Comparison of ENCODE assay signal across 7 mouse cellular contexts in the genomic region with DNA sequence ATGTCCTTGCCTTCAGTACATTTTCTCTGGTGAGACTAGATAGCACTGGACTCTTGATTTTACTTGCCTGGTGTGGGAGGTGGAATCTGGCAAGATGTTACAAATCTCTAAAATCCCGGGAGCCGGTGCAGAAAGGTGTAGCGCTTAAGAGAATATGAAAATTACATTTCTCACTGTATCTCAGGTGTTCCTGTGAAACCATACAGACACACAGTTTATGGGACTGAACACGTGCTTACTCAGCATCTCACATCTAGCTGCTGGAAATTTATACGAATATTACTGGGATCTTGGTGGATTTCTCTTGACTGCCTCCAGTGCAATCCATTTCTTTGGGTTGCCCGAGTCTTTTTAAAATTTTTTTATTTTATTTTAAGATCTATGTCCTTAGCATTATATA. TPM values are rescaled to one million over a fixed set of nuclear protein-coding genes. Genes with fewer than 3 reads are reported as not detected.
DNase-seq lines count a peak whose midpoint lies in the region; ATAC-seq and TF ChIP-seq lines count a peak whose summit lies in the region.

No protein-coding gene starts in this region.

- no peak for DNase-seq in lung, postnatal 4 days
- DNase-seq in limb, embryonic 11.5 days (ENCODE audit: low spot score): no peak
- no peak for DNase-seq in right cerebral cortex, postnatal 4 days
- DNase-seq in cerebellum, postnatal 10 days: no peak

- H3K36me3 ChIP-seq in lung, embryonic 15.5 days: peaks cover 14% of the 10 kb centered on the region
- no peaks in the 10 kb centered on the region for H3K36me3 ChIP-seq in limb, embryonic 11.5 days (ENCODE audit: control insufficient read depth, insufficient read depth, low read length)

- H3K9ac ChIP-seq in lung, embryonic 15.5 days: peak overlapping the region; percentile 97
- peak overlapping the region; percentile 89; the same call in 1 of the 2 replicates for H3K9ac ChIP-seq in limb, embryonic 11.5 days (ENCODE audit: low read length)

- peak overlapping the region; percentile 99 for H3K4me3 ChIP-seq in lung, embryonic 15.5 days
- H3K4me3 ChIP-seq in embryonic fibroblast, embryonic 13.5 days (ENCODE audit: insufficient read depth, low read length): peak overlapping the region; percentile 79
- H3K4me3 ChIP-seq in limb, embryonic 11.5 days (ENCODE audit: low read depth, low read length): peak overlapping the region; percentile 93
- peak overlapping the region; percentile 36; the same call in 1 of the 2 replicates for H3K4me3 ChIP-seq in olfactory bulb, adult 2 months (ENCODE audit: insufficient read depth, low read depth, low read length)

- H3K27ac ChIP-seq in lung, embryonic 15.5 days: no peak overlapping the region
- H3K27ac ChIP-seq in embryonic fibroblast, embryonic 13.5 days (ENCODE audit: insufficient read depth, low read length): no peak overlapping the region
- H3K27ac ChIP-seq in limb, embryonic 11.5 days (replicated peaks; ENCODE audit: low read depth, low read length): no peak overlapping the region
- H3K27ac ChIP-seq in olfactory bulb, adult 2 months (ENCODE audit: insufficient read depth, low read depth, low read length): no peak overlapping the region

- H3K9me3 ChIP-seq in lung, embryonic 15.5 days: no peaks in the 10 kb centered on the region
- no peaks in the 10 kb centered on the region for H3K9me3 ChIP-seq in limb, embryonic 11.5 days (ENCODE audit: control insufficient read depth, low read length)

- WGBS in lung, embryonic 15.5 days: 58% methylated on average over 6 of the region's 6 CpGs
- 86% methylated on average over 6 of the region's 6 CpGs for WGBS in limb, embryonic 11.5 days
- WGBS in olfactory bulb, adult 2 months: 52% methylated on average over 6 of the region's 6 CpGs

- H3K4me2 ChIP-seq in lung, embryonic 15.5 days: peak overlapping the region; percentile 71
- peak overlapping the region; percentile 78 for H3K4me2 ChIP-seq in limb, embryonic 11.5 days (ENCODE audit: low read depth, severe bottlenecking)

- peaks cover 24% of the 10 kb centered on the region for H3K4me1 ChIP-seq in lung, embryonic 15.5 days
- H3K4me1 ChIP-seq in embryonic fibroblast, embryonic 13.5 days (ENCODE audit: control insufficient read depth, insufficient read depth, low read length): peaks cover 10% of the 10 kb centered on the region; the same call in 1 of the 2 replicates
- H3K4me1 ChIP-seq in limb, embryonic 11.5 days (ENCODE audit: control insufficient read depth, insufficient read depth, low read length): peaks cover 5% of the 10 kb centered on the region
- peaks cover 9% of the 10 kb centered on the region for H3K4me1 ChIP-seq in olfactory bulb, adult 2 months (ENCODE audit: control insufficient read depth, insufficient read depth, low read length)

- H3K27me3 ChIP-seq in lung, embryonic 15.5 days: no peaks in the 10 kb centered on the region
- H3K27me3 ChIP-seq in limb, embryonic 11.5 days (ENCODE audit: control insufficient read depth, insufficient read depth, low read length): no peaks in the 10 kb centered on the region

- TF ChIP-seq POLR2A in embryonic fibroblast, embryonic 13.5 days (IDR thresholded peaks at IDR 0.05; ENCODE audit: low read depth, low read length): no peak
- no peak for TF ChIP-seq POLR2A in olfactory bulb, adult 2 months (IDR thresholded peaks at IDR 0.05; ENCODE audit: insufficient read depth, low read depth, low read length)

- no peak for TF ChIP-seq CTCF in embryonic fibroblast, embryonic 13.5 days (IDR thresholded peaks at IDR 0.05; ENCODE audit: borderline replicate concordance, insufficient read depth, low read length)
- no peak for TF ChIP-seq CTCF in olfactory bulb, adult 2 months (IDR thresholded peaks at IDR 0.05; ENCODE audit: insufficient read depth, low read depth, low read length)

- no peak for ATAC-seq in lung, embryonic 15.5 days (ENCODE audit: borderline replicate concordance, extremely low read depth, low FRiP score, low TSS enrichment)
- ATAC-seq in limb, embryonic 11.5 days (ENCODE audit: insufficient number of reproducible peaks, low FRiP score, low TSS enrichment, low read depth): no peak

RNA-seq across cellular contexts. Expression of a gene that starts 1.5 kb away (rescaled TPM):
- polyA plus RNA-seq in lung, embryonic 15.5 days (2015; fragmentation: Nextera tagmentation; extraction: Ambion mirVana): 329 and 333 TPM in 2 replicates
- 208 and 218 TPM in 2 replicates for polyA plus RNA-seq in embryonic fibroblast, embryonic 13.5 days (2011; ENCODE audit: insufficient read length, low read depth, missing spikeins)
- polyA plus RNA-seq in limb, embryonic 11.5 days (2014; fragmentation: Nextera tagmentation; extraction: Ambion mirVana): 323 TPM in 2 replicates
- 463 TPM in 1 of 2 replicates, not detected in the other for polyA plus RNA-seq in olfactory bulb, adult 2 months (2012; ENCODE audit: insufficient read depth, insufficient read length, low replicate concordance, missing spikeins)

RNA-seq across cellular contexts. Expression of a gene that starts 29.0 kb away (rescaled TPM):
- 1.2 TPM in 2 replicates for polyA plus RNA-seq in lung, embryonic 15.5 days (2015; fragmentation: Nextera tagmentation; extraction: Ambion mirVana)
- polyA plus RNA-seq in embryonic fibroblast, embryonic 13.5 days (2011; ENCODE audit: insufficient read length, low read depth, missing spikeins): 1.4 and 1.5 TPM in 2 replicates
- 2.2 and 2.8 TPM in 2 replicates for polyA plus RNA-seq in limb, embryonic 11.5 days (2014; fragmentation: Nextera tagmentation; extraction: Ambion mirVana)
- polyA plus RNA-seq in olfactory bulb, adult 2 months (2012; ENCODE audit: insufficient read depth, insufficient read length, low replicate concordance, missing spikeins): not detected in 2 replicates

Comparison
In these comparisons a context has a peak if more than half of its experiments do, and no peak if none do; other contexts are left out.
1. H3K4me3 ChIP-seq: peak in every context shown above with its lines; median percentile 99 in lung, embryonic 15.5 days; 93 in limb, embryonic 11.5 days; 79 in embryonic fibroblast, embryonic 13.5 days; 36 in olfactory bulb, adult 2 months.